Mouse (Mus musculus) thymus, adult 2 months (tissue): ENCODE measurements around the gene Tecpr2.

ENCODE experiments used
- CTCF ChIP-seq: fragments of 200-500 bp; IDR thresholded peaks from 2 replicates; pipeline ENCODE4 v1.5.1; 2012; ENCODE audit warnings: mild to moderate bottlenecking, control low read depth, low read length, moderate library complexity, borderline replicate concordance; ENCODE audit not compliant: control insufficient read depth, poor library complexity, insufficient read depth; ENCODE audit errors: extremely low read depth
- POLR2A ChIP-seq: fragments of 200-500 bp; IDR thresholded peaks from 2 replicates; pipeline ENCODE4 v1.6.1; 2012; ENCODE audit warnings: mild to moderate bottlenecking, low read length, control low read depth, moderate library complexity; ENCODE audit not compliant: control insufficient read depth, poor library complexity, insufficient read depth; ENCODE audit errors: extremely low read depth

- TF ChIP-seq POLR2A (no peak), CTCF (no peak)
Observed at GRCm38 (mm10) chr12:110983714-110984113, 94.7 kb downstream of the Tecpr2 start.
